Mouse (Mus musculus) liver, embryonic 14.5 days (tissue): ENCODE results near the gene A4gnt.

Experiments used
- CTCF ChIP-seq: IDR thresholded peaks from 2 replicates; pipeline ENCODE4 v1.5.1; 2016; ENCODE audit warnings: antibody characterized with exemption, low read depth, control low read depth
- EP300 ChIP-seq: IDR thresholded peaks from 2 replicates; pipeline ENCODE4 v1.6.1; 2016; ENCODE audit warnings: antibody characterized with exemption, low read depth

DNA sequence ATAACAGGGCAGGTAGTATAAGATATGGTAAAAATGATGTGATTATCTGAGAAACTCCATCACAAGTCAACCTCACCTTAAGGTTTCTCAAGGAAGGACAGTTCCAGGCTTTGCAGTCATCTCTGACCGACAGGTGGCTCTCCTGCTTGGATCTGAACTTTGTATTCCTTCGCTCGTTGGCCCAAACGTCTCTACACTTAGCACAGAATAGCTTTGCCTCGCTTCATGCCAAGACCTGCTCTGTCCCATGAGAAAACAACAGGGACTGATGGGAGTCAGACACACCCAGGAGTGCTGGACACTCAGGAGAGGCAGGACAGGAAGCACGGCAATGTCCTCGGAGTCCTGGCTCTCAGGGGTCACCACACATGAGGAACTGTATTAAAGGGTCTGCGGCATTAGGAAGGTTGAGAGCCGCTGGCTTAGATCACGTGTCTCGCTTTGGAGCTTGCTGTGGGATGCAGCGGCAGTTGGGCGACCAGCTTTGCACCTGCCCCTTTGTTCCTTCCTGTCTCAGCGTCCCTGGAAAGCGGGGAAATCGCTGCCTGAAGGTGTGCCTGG, 49.4 kb downstream of the A4gnt start:
- TF ChIP-seq CTCF (no peak), EP300 (no peak)
